Mouse (Mus musculus) myocyte (in vitro differentiated cells): Measurements from ENCODE around the gene Ak5.

Experiments used
- E2F4 ChIP-seq: IDR thresholded peaks from one replicate; pipeline ENCODE4 v1.6.1; 2011; ENCODE audit warnings: mild to moderate bottlenecking, control low read depth, moderate library complexity; ENCODE audit not compliant: insufficient read depth
- MAX ChIP-seq: IDR thresholded peaks from one replicate; pipeline ENCODE4 v1.6.1; 2011; ENCODE audit warnings: low read depth, mild to moderate bottlenecking, control low read depth
- MYOD1 ChIP-seq, 3 experiments: IDR thresholded peaks; one replicate each; pipeline ENCODE4 v1.6.1; 2011; ENCODE audit warnings: control low read depth in 2 of 3, low read depth in 2 of 3, mild to moderate bottlenecking in 2 of 3, moderate library complexity in 1 of 3; ENCODE audit not compliant: insufficient read length in 2 of 3, control insufficient read depth in 1 of 3
- POLR2A ChIP-seq: IDR thresholded peaks from one replicate; pipeline ENCODE4 v1.6.1; 2011; ENCODE audit warnings: low read depth, mild to moderate bottlenecking, control low read depth, moderate library complexity; ENCODE audit not compliant: insufficient read length
- POLR2AphosphoS2 ChIP-seq: IDR thresholded peaks from one replicate; pipeline ENCODE4 v1.6.1; 2011; ENCODE audit warnings: low read depth, control low read depth; ENCODE audit not compliant: insufficient read length
- SRF ChIP-seq: IDR thresholded peaks from one replicate; pipeline ENCODE4 v1.6.1; 2011; ENCODE audit warnings: low read depth; ENCODE audit not compliant: control insufficient read depth, insufficient read length

- no peak for TF ChIP-seq POLR2A
- no peak for TF ChIP-seq POLR2AphosphoS2
- TF ChIP-seq MYOD1 (IDR thresholded peaks at IDR 0.05; ENCODE audit: control insufficient read depth in 1 of 3, insufficient read length in 2 of 3, low read depth in 2 of 3) = no peak
- no peak for TF ChIP-seq E2F4
- TF ChIP-seq MAX = no peak
- no peak for TF ChIP-seq SRF
Observed at GRCm38 (mm10) chr3:152516569-152516968, 151.6 kb downstream of the Ak5 start.
